Mouse (Mus musculus) lung, embryonic 14.5 days (tissue): ENCODE results near the gene Dnah17. TPM values are rescaled to one million over a fixed set of nuclear protein-coding genes. Genes with fewer than 3 reads are reported as not detected.

ENCODE experiments used
- ATAC-seq: fragments of 200-750 bp; cut with Nextera tagmentation; 2 replicates; pipeline ENCODE4 v1.8.0; 2017; ENCODE audit warnings: mild to moderate bottlenecking, moderate TSS enrichment, moderate library complexity; ENCODE audit not compliant: insufficient read depth
- DNase-seq: peaks from one replicate; pipeline ENCODE4 v3.0.0-alpha.2; 2015
- H3K27ac ChIP-seq: fragments of 300-500 bp; sonication (generic); 2 replicates; pipeline ENCODE4 v1.5.1; 2014; ENCODE audit warnings: low read depth, mild to moderate bottlenecking, moderate library complexity
- H3K27me3 ChIP-seq: fragments of 300-500 bp; sonication (generic); 2 replicates; pipeline ENCODE4 v1.6.1; 2014; ENCODE audit warnings: low read length, control low read depth; ENCODE audit not compliant: insufficient read depth
- H3K36me3 ChIP-seq: fragments of 300-500 bp; sonication (generic); 2 replicates; pipeline ENCODE4 v1.6.1; 2014; ENCODE audit warnings: control low read depth; ENCODE audit not compliant: insufficient read depth
- H3K4me1 ChIP-seq: fragments of 300-500 bp; sonication (generic); 2 replicates; pipeline ENCODE4 v1.6.1; 2014; ENCODE audit warnings: antibody characterized with exemption, control low read depth; ENCODE audit not compliant: insufficient read depth
- H3K4me2 ChIP-seq: fragments of 300-500 bp; sonication (generic); 2 replicates; pipeline ENCODE4 v1.6.1; 2014; ENCODE audit warnings: mild to moderate bottlenecking
- H3K4me3 ChIP-seq: fragments of 300-500 bp; sonication (generic); 2 replicates; pipeline ENCODE4 v1.5.1; 2014; ENCODE audit warnings: low read depth, low read length
- H3K9ac ChIP-seq: fragments of 300-500 bp; sonication (generic); 2 replicates; pipeline ENCODE4 v1.6.1; 2014
- H3K9me3 ChIP-seq: fragments of 300-500 bp; sonication (generic); 2 replicates; pipeline ENCODE4 v1.6.1; 2016; ENCODE audit warnings: low read depth, low read length, control low read depth
- CTCF ChIP-seq: IDR thresholded peaks from 2 replicates; pipeline ENCODE4 v1.5.1; 2016; ENCODE audit warnings: antibody characterized with exemption, low read depth
- WGBS: fragments of 180-500 bp; shearing (Covaris S2); extraction: QIAGEN DNeasy Blood & Tissue Kit; methylation state at CpG from one replicate; pipeline ENCODE4 v1.1.7; 2014; 5-methylcytosine and 5-hydroxymethylcytosine counted together
- polyA plus RNA-seq: library from polyadenylated mRNA; unstranded; fragments of >200 nt; fragmentation: Nextera tagmentation; extraction: Ambion mirVana; gene quantifications from 2 replicates; pipeline ENCODE4 v1.2.1, GENCODE M21; 2014

Gene Dnah17
- 0.11 and 0.29 TPM in 2 replicates for polyA plus RNA-seq

DNA sequence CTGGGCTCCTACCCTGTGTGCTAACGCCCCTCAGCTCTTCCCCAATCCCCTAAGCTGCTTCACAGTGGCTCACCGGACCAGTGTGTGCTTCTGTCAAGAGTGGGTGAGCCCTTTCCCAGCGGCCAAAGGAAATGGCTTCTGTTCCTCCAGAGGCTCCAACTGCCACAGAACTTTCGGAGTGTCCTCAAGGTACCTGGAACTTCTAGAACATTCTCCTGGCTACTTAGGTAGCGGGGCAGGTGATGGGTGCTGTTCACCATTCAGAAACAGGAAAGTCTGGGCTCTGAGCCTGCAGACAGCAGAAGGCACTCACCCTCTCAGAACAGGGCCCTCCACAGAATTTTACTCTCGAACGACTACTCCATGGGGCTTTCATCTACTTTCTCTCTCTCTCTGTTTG, at the start of gene Dnah17:
TSS of gene Dnah17 (minus strand) at position 101 of the 400 bp plus-strand sequence.
- H3K9me3 ChIP-seq: no peaks in the 10 kb centered on the region
- H3K36me3 ChIP-seq: no peaks in the 10 kb centered on the region
- H3K4me3 ChIP-seq: no peak within 1 kb of the TSS
- no peaks in the 10 kb centered on the region for H3K27me3 ChIP-seq
- peaks cover 10% of the 10 kb centered on the region; the same call in 1 of the 2 replicates for H3K4me1 ChIP-seq
- no peak for TF ChIP-seq CTCF
- no peak within 1 kb of the TSS for H3K9ac ChIP-seq
- DNase-seq: no peak
- no peak within 1 kb of the TSS for H3K4me2 ChIP-seq
- no peak within 1 kb of the TSS for H3K27ac ChIP-seq
- ATAC-seq: no peak
- WGBS: 81% methylated on average over 7 of the region's 7 CpGs

DNA sequence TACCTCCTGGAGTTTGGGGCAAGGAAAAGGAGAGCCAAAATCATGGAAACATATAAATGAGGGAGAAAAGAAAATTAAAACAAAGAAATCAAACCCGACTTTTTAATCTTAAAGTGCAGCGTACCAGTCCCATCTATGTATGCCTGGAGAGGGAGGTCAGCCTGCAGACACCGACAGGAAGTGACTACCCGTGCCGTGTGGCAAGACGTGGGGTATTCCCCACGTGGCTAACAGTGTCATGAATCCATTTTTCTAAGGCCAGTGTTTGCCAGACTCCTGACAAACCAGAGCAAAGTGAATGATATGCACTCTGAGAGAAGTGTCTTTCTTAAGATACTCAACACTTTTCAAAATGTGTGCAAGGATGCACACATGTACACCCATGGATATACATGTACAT, 49.8 kb upstream of the Dnah17 start:
- Histone ChIP-seq H3K4me3 (no peak overlapping the region), H3K27ac (no peak overlapping the region), H3K36me3 (peaks cover 74% of the 10 kb centered on the region), H3K27me3 (no peaks in the 10 kb centered on the region), H3K4me1 (no peaks in the 10 kb centered on the region), H3K9me3 (no peaks in the 10 kb centered on the region), H3K9ac (no peak overlapping the region), H3K4me2 (no peak overlapping the region)
- 66% methylated on average over 7 of the region's 7 CpGs for WGBS
- DNase-seq (no peak), ATAC-seq (no peak)
- no peak for TF ChIP-seq CTCF

- no peak for TF ChIP-seq CTCF
- no peak for ATAC-seq
Observed at GRCm38 (mm10) chr11:118178236-118178635, 47.8 kb upstream of the Dnah17 start.

GRCm38 (mm10) chr11:118174752-118175151, 44.3 kb upstream of the Dnah17 start:
- WGBS: 74% methylated on average over 7 of the region's 7 CpGs
- Histone ChIP-seq H3K4me2 (no peak overlapping the region), H3K9ac (no peak overlapping the region), H3K4me1 (no peaks in the 10 kb centered on the region), H3K27ac (no peak overlapping the region), H3K36me3 (peaks cover 36% of the 10 kb centered on the region), H3K4me3 (no peak overlapping the region), H3K9me3 (no peaks in the 10 kb centered on the region), H3K27me3 (no peaks in the 10 kb centered on the region)
- peak; percentile 19 for DNase-seq
- no peak for ATAC-seq
- TF ChIP-seq CTCF: no peak

More at GRCm38 (mm10) chr11:118178236-118178635, 47.8 kb upstream of the Dnah17 start:
- Histone ChIP-seq H3K36me3 (peaks cover 59% of the 10 kb centered on the region), H3K4me2 (no peak overlapping the region), H3K4me3 (no peak overlapping the region), H3K9ac (no peak overlapping the region), H3K4me1 (no peaks in the 10 kb centered on the region), H3K27me3 (no peaks in the 10 kb centered on the region), H3K9me3 (no peaks in the 10 kb centered on the region), H3K27ac (no peak overlapping the region)
- WGBS: 83% methylated on average over 5 of the region's 5 CpGs
- DNase-seq: no peak

- no peak overlapping the region for H3K9ac ChIP-seq
- H3K9me3 ChIP-seq: no peaks in the 10 kb centered on the region
- no peak overlapping the region for H3K4me3 ChIP-seq
- H3K27me3 ChIP-seq: no peaks in the 10 kb centered on the region
- no peak overlapping the region for H3K27ac ChIP-seq
- H3K4me2 ChIP-seq: no peak overlapping the region
- WGBS: 79% methylated on average over 5 of the region's 5 CpGs
- no peaks in the 10 kb centered on the region for H3K4me1 ChIP-seq
- no peak for TF ChIP-seq CTCF
- no peak for ATAC-seq
- peaks cover 35% of the 10 kb centered on the region for H3K36me3 ChIP-seq
- no peak for DNase-seq
Observed at GRCm38 (mm10) chr11:118172768-118173167, 42.3 kb upstream of the Dnah17 start.

- H3K27me3 ChIP-seq: no peaks in the 10 kb centered on the region
- 85% methylated on average over 5 of the region's 5 CpGs for WGBS
- no peak overlapping the region for H3K4me2 ChIP-seq
- H3K9ac ChIP-seq: no peak overlapping the region
- H3K4me3 ChIP-seq: no peak overlapping the region
- TF ChIP-seq CTCF: no peak
- no peaks in the 10 kb centered on the region for H3K9me3 ChIP-seq
- no peaks in the 10 kb centered on the region for H3K4me1 ChIP-seq
- H3K36me3 ChIP-seq: peaks cover 36% of the 10 kb centered on the region
- ATAC-seq: no peak
- DNase-seq: no peak
- no peak overlapping the region for H3K27ac ChIP-seq
Observed at GRCm38 (mm10) chr11:118170333-118170732, 39.9 kb upstream of the Dnah17 start.

DNA sequence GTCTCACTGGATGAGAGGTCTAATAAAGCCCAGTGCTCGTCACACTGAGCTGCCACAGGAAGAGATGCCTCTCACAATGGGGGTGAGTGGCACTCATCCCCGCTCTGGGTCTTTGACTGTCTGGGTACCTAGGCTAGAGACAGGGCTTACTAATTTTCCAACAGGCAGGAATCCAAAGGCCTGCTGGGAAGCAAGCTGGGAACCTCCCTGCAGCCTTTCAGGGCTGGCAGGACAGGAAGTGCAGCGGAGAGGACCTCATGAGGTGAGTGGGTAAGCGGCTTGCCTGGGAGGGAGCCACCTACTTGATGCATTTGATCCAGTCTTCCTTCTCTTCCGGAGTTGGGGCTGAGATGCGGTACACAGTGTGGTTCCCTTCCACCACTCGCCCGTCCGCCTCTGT, 38.3 kb upstream of the Dnah17 start:
- Histone ChIP-seq H3K36me3 (peaks cover 46% of the 10 kb centered on the region), H3K9me3 (no peaks in the 10 kb centered on the region), H3K4me3 (no peak overlapping the region), H3K4me2 (no peak overlapping the region), H3K27ac (no peak overlapping the region), H3K9ac (no peak overlapping the region), H3K27me3 (no peaks in the 10 kb centered on the region), H3K4me1 (no peaks in the 10 kb centered on the region)
- 81% methylated on average over 9 of the region's 9 CpGs for WGBS
- no peak for TF ChIP-seq CTCF
- DNase-seq (no peak), ATAC-seq (no peak)

- 86% methylated on average over 5 of the region's 5 CpGs for WGBS
- no peaks in the 10 kb centered on the region for H3K27me3 ChIP-seq
- DNase-seq: no peak
- H3K27ac ChIP-seq: no peak overlapping the region
- H3K36me3 ChIP-seq: peaks cover 52% of the 10 kb centered on the region
- no peak for TF ChIP-seq CTCF
- H3K9ac ChIP-seq: no peak overlapping the region
- ATAC-seq: no peak
- no peaks in the 10 kb centered on the region for H3K9me3 ChIP-seq
- H3K4me3 ChIP-seq: no peak overlapping the region
- H3K4me2 ChIP-seq: no peak overlapping the region
- H3K4me1 ChIP-seq: no peaks in the 10 kb centered on the region
Observed at GRCm38 (mm10) chr11:118166626-118167025, 36.2 kb upstream of the Dnah17 start.
